Mouse (Mus musculus): ENCODE data around the gene Ndufa13. TPM values are rescaled to one million over a fixed set of nuclear protein-coding genes. Genes with fewer than 3 reads are reported as not detected.

The Ndufa13 gene
- polyA plus RNA-seq, 1 experiment from 2014 or later = 46.3 TPM

- H3K4me3 ChIP-seq (ENCODE audit: inconsistent target) = no peak overlapping the region
- H3K79me2 ChIP-seq (ENCODE audit: inconsistent target) = peaks cover 90% of the 10 kb centered on the region
- whole genome bisulfite sequencing (ENCODE audit: missing documents) = 96% methylated on average over 2 of the region's 2 CpGs
- peaks cover 20% of the 10 kb centered on the region for H3K36me3 ChIP-seq (ENCODE audit: inconsistent target)
- H3K27ac ChIP-seq = peak overlapping the region; percentile 88
These were observed 18.8 kb upstream of the Ndufa13 start for GRCm38 (mm10) chr8:69921141-69921540.

- Histone ChIP-seq H3K79me2 (ENCODE audit: inconsistent target) (peaks cover 79% of the 10 kb centered on the region), H3K27ac (peak overlapping the region; percentile 88), H3K36me3 (ENCODE audit: inconsistent target) (peaks cover 31% of the 10 kb centered on the region), H3K4me3 (ENCODE audit: inconsistent target) (peak overlapping the region; percentile 5; the same call in 1 of the 2 replicates)
- 35% methylated on average over 11 of the region's 11 CpGs for whole genome bisulfite sequencing (ENCODE audit: missing documents)
These were observed 17.7 kb upstream of the Ndufa13 start for GRCm38 (mm10) chr8:69919876-69920662.

GRCm38 (mm10) chr8:69919010-69919409, 16.7 kb upstream of the Ndufa13 start:
- WGBS (ENCODE audit: missing documents) = 0% methylated on average over 1 of the region's 1 CpGs
- Histone ChIP-seq H3K4me3 (ENCODE audit: inconsistent target) (no peak overlapping the region), H3K79me2 (ENCODE audit: inconsistent target) (peaks cover 69% of the 10 kb centered on the region), H3K36me3 (ENCODE audit: inconsistent target) (peaks cover 42% of the 10 kb centered on the region), H3K27ac (peak overlapping the region; percentile 88)

DNA sequence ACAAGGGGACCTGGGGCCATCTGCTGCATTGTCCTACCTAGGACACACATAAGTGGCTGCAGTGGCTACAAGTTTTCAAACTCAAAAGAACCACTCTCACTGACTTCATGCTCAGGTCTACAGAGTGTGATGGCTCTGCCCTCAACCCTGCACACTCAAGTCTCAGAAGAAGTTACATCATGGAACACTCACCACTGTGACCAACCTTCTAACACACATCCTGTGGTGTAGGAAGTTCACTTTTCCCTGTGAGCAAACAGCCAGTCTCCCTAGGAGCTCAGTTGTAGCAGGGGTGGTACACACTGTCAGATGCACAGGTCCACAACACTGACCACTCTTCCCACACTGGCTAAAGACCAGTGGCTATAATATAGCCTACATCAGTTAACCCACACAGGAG, 16.1 kb upstream of the Ndufa13 start:
- no peak overlapping the region for H3K4me3 ChIP-seq (ENCODE audit: inconsistent target)
- H3K79me2 ChIP-seq (ENCODE audit: inconsistent target) = peaks cover 64% of the 10 kb centered on the region
- H3K36me3 ChIP-seq (ENCODE audit: inconsistent target) = peaks cover 47% of the 10 kb centered on the region
- peak overlapping the region; percentile 88; the same call in 1 of the 2 replicates for H3K27ac ChIP-seq

- no peak overlapping the region for H3K27ac ChIP-seq
- H3K79me2 ChIP-seq (ENCODE audit: inconsistent target) = peaks cover 36% of the 10 kb centered on the region
- peaks cover 74% of the 10 kb centered on the region for H3K36me3 ChIP-seq (ENCODE audit: inconsistent target)
- WGBS (ENCODE audit: missing documents) = 81% methylated on average over 5 of the region's 5 CpGs
- no peak overlapping the region for H3K4me3 ChIP-seq (ENCODE audit: inconsistent target)
These were observed 13.4 kb upstream of the Ndufa13 start for GRCm38 (mm10) chr8:69915748-69916147.

- no peak overlapping the region for H3K4me3 ChIP-seq (ENCODE audit: inconsistent target)
- peaks cover 25% of the 10 kb centered on the region for H3K79me2 ChIP-seq (ENCODE audit: inconsistent target)
- 85% methylated on average over 4 of the region's 4 CpGs for whole genome bisulfite sequencing (ENCODE audit: missing documents)
- H3K27ac ChIP-seq = no peak overlapping the region
- peaks cover 86% of the 10 kb centered on the region for H3K36me3 ChIP-seq (ENCODE audit: inconsistent target)
These were observed 12.2 kb upstream of the Ndufa13 start for GRCm38 (mm10) chr8:69914526-69914925.

- Histone ChIP-seq H3K27ac (no peak overlapping the region), H3K79me2 (ENCODE audit: inconsistent target) (peaks cover 5% of the 10 kb centered on the region; the same call in 1 of the 2 replicates), H3K36me3 (ENCODE audit: inconsistent target) (peaks cover 90% of the 10 kb centered on the region), H3K4me3 (ENCODE audit: inconsistent target) (no peak overlapping the region)
- 93% methylated on average over 12 of the region's 12 CpGs for WGBS (ENCODE audit: missing documents)
These were observed 10.2 kb upstream of the Ndufa13 start for GRCm38 (mm10) chr8:69912478-69913074.

GRCm38 (mm10) chr8:69911917-69912316, 9.6 kb upstream of the Ndufa13 start:
- no peak overlapping the region for H3K4me3 ChIP-seq (ENCODE audit: inconsistent target)
- H3K27ac ChIP-seq = no peak overlapping the region
- WGBS (ENCODE audit: missing documents) = 94% methylated on average over 12 of the region's 13 CpGs
- H3K79me2 ChIP-seq (ENCODE audit: inconsistent target) = no peaks in the 10 kb centered on the region; the same call in 1 of the 2 replicates
- H3K36me3 ChIP-seq (ENCODE audit: inconsistent target) = peaks cover 83% of the 10 kb centered on the region

DNA sequence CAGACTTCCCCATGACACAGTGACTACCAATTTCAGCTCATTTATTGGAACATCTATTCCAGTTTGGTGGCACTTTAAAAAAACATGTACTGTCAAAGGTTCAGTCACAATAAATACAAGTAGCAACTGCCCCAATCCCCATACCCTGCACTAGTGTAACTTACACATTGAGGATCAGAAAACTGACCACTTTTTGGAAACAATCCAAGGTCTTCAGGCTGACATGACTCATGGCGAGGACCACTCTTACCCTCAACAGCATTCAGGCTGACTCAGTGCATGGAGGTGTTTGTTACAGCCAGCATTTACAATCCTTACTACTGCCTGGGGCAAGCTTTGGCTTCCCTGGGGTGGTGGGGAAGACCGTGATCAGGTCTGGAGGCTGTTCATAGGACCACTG, 4.7 kb upstream of the Ndufa13 start:
- Histone ChIP-seq H3K79me2 (ENCODE audit: inconsistent target) (no peaks in the 10 kb centered on the region), H3K27ac (no peak overlapping the region), H3K4me3 (ENCODE audit: inconsistent target) (no peak overlapping the region), H3K36me3 (ENCODE audit: inconsistent target) (peaks cover 35% of the 10 kb centered on the region)
- WGBS (ENCODE audit: missing documents) = 93% methylated on average over 2 of the region's 2 CpGs

DNA sequence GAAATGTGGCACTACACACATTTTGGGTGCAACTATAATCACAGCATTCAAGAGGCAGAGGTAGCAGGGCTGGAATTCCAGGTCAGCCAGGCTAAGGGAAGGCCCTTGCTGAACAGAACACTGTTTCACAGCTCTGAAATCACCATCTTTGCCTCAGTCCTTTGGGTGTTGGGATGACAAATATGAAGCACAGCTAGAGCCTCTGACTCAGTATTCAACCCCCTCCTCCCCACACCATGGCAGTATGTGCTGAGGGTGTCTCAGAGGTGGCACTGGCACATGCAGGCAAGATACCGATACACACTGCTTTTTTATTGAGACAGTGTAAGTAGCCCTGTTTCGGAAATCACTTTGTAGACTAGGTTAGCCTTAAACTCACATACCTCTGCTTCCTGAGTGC, 3.9 kb upstream of the Ndufa13 start:
- WGBS (ENCODE audit: missing documents) = 94% methylated on average over 2 of the region's 2 CpGs
- H3K27ac ChIP-seq = no peak overlapping the region

DNA sequence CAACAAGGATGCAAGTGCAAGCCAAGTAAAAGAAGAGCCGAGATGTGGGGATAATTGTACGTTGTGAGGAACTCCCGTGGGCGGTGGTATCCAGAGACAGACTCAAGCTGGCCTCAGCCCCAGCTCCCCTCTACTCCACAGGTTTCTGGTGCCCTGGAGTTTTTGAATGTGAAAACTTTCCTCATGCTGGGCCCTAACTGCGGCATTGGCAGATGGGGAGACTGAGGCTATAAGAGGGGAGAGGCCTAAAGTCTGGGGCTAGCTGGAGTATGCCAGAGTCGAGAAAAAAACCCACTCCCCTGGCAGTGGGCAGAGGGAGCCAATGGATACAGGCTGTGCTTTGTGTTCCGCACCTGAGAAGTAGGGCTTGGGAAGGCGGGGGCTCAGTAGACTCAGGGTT, 1.7 kb upstream of the Ndufa13 start:
- Histone ChIP-seq H3K36me3 (ENCODE audit: inconsistent target) (peaks cover 5% of the 10 kb centered on the region; the same call in 1 of the 2 replicates), H3K27ac (no peak overlapping the region), H3K79me2 (ENCODE audit: inconsistent target) (peaks cover 23% of the 10 kb centered on the region), H3K4me3 (ENCODE audit: inconsistent target) (no peak overlapping the region)
- WGBS (ENCODE audit: missing documents) = 90% methylated on average over 8 of the region's 8 CpGs

More for the DNA sequence above, 3.9 kb upstream of the Ndufa13 start:
- H3K79me2 ChIP-seq (ENCODE audit: inconsistent target) = peaks cover 1% of the 10 kb centered on the region; the same call in 1 of the 2 replicates
- peaks cover 26% of the 10 kb centered on the region for H3K36me3 ChIP-seq (ENCODE audit: inconsistent target)
- H3K4me3 ChIP-seq (ENCODE audit: inconsistent target) = no peak overlapping the region

- peak overlapping the region; percentile 91 for H3K4me3 ChIP-seq (ENCODE audit: inconsistent target)
- under 1% methylated on average over 45 of the region's 45 CpGs for WGBS (ENCODE audit: missing documents)
- H3K27ac ChIP-seq = peak overlapping the region; percentile 79
- H3K36me3 ChIP-seq (ENCODE audit: inconsistent target) = no peaks in the 10 kb centered on the region
- H3K79me2 ChIP-seq (ENCODE audit: inconsistent target) = peaks cover 33% of the 10 kb centered on the region
These were observed 745 bp upstream of the Ndufa13 start for GRCm38 (mm10) chr8:69903063-69903542.

- WGBS (ENCODE audit: missing documents) = 3% methylated on average over 41 of the region's 41 CpGs
- H3K4me3 ChIP-seq (ENCODE audit: inconsistent target) = peak overlapping the region; percentile 91
- peaks cover 48% of the 10 kb centered on the region for H3K79me2 ChIP-seq (ENCODE audit: inconsistent target)
- peak overlapping the region; percentile 79 for H3K27ac ChIP-seq
- no peaks in the 10 kb centered on the region for H3K36me3 ChIP-seq (ENCODE audit: inconsistent target)
These were observed 735 bp downstream of the Ndufa13 start for GRCm38 (mm10) chr8:69901484-69902162.

- Histone ChIP-seq H3K27ac (peak overlapping the region; percentile 79), H3K79me2 (ENCODE audit: inconsistent target) (peaks cover 54% of the 10 kb centered on the region), H3K4me3 (ENCODE audit: inconsistent target) (peak overlapping the region; percentile 91), H3K36me3 (ENCODE audit: inconsistent target) (0 out of 2 replicates have a peak, but pooled peaks cover 6% of the 10 kb centered on the region)
- WGBS (ENCODE audit: missing documents) = 5% methylated on average over 12 of the region's 12 CpGs
These were observed 1.4 kb downstream of the Ndufa13 start for GRCm38 (mm10) chr8:69900895-69901451.

Data from macrophage (primary cell).